Mouse (Mus musculus): ENCODE measurements around the gene Stra6l. TPM values are rescaled to one million over a fixed set of nuclear protein-coding genes. Genes with fewer than 3 reads are reported as not detected.

Gene Stra6l
- 5.9 and 7.2 TPM in 2 replicates for polyA plus RNA-seq (2015; fragmentation: Nextera tagmentation; extraction: Ambion mirVana)

- H3K9me3 ChIP-seq (replicated peaks) = no peaks in the 10 kb centered on the region
- peaks cover 11% of the 10 kb centered on the region; the same call in 1 of the 2 replicates for H3K4me1 ChIP-seq (replicated peaks)
- H3K27ac ChIP-seq (replicated peaks) = peak within 1 kb of the TSS; percentile 69
- no peaks in the 10 kb centered on the region for H3K36me3 ChIP-seq (replicated peaks)
- H3K4me2 ChIP-seq = peak within 1 kb of the TSS; percentile 39
- H3K9ac ChIP-seq = no peak within 1 kb of the TSS
- H3K4me3 ChIP-seq (replicated peaks) = peak within 1 kb of the TSS; percentile 41
- no peak for ATAC-seq (ENCODE audit: insufficient read depth)
- no peaks in the 10 kb centered on the region; the same call in 1 of the 2 replicates for H3K27me3 ChIP-seq
- 24% methylated on average over 10 of the region's 10 CpGs for WGBS (ENCODE audit: insufficient replicate concordance)
Measured at GRCm38 (mm10) chr4:45848109-45848824, at the start of gene Stra6l. Stra6l (plus strand) TSS chr4:45848664.

DNA sequence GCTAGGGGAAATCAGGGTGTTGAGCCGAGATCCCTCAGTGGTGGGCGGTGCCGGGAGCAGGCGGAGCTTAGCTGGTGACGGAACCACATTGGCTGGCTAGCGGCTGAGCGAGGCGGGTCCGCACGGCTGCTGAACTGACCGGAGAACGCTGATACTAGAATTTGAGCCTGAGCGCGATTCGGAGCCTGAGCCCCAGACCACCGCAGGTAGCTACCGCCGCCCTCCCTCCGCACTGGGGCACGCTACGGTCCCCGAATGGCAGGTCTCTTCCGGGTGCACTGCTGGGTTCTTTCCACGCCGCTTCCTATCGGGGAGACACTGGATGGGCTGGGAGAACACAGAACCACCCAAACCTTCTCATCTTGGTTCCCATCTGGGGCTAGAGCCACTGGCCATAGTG is 49.5 kb upstream of the Stra6l start, which contains the start of gene Aldh1b1:
Gene Aldh1b1 (plus strand): TSS at position 59 of the 400 bp plus-strand sequence.
- H3K4me1 ChIP-seq (replicated peaks) = peaks cover 14% of the 10 kb centered on the region
- H3K36me3 ChIP-seq (replicated peaks) = 0 out of 2 replicates have a peak, but pooled peaks cover 5% of the 10 kb centered on the region
- H3K4me2 ChIP-seq = peak within 1 kb of the TSS; percentile 63
- peak within 1 kb of the TSS; percentile 9; the same call in 1 of the 2 replicates for H3K9ac ChIP-seq
- H3K27me3 ChIP-seq = peaks cover 19% of the 10 kb centered on the region; the same call in 1 of the 2 replicates
- WGBS (ENCODE audit: insufficient replicate concordance) = under 1% methylated on average over 26 of the region's 26 CpGs
- H3K4me3 ChIP-seq (replicated peaks) = peak within 1 kb of the TSS; percentile 52
- peak; percentile 69 for ATAC-seq (ENCODE audit: insufficient read depth)
- no peaks in the 10 kb centered on the region for H3K9me3 ChIP-seq (replicated peaks)
- 0 out of 2 replicates have a peak within 1 kb of the TSS, but pooled peaks have one; percentile 67 for H3K27ac ChIP-seq (replicated peaks)

- Histone ChIP-seq H3K4me2 (peak overlapping the region; percentile 63), H3K27ac (replicated peaks) (peak overlapping the region; percentile 67), H3K4me1 (replicated peaks) (peaks cover 14% of the 10 kb centered on the region), H3K4me3 (replicated peaks) (peak overlapping the region; percentile 29), H3K27me3 (peaks cover 19% of the 10 kb centered on the region; the same call in 1 of the 2 replicates), H3K9ac (no peak overlapping the region), H3K9me3 (replicated peaks) (no peaks in the 10 kb centered on the region), H3K36me3 (replicated peaks) (0 out of 2 replicates have a peak, but pooled peaks cover 5% of the 10 kb centered on the region)
- ATAC-seq (ENCODE audit: insufficient read depth) = no peak
- WGBS (ENCODE audit: insufficient replicate concordance) = 19% methylated on average over 3 of the region's 3 CpGs
Measured at GRCm38 (mm10) chr4:45799956-45800537, 48.4 kb upstream of the Stra6l start.

DNA sequence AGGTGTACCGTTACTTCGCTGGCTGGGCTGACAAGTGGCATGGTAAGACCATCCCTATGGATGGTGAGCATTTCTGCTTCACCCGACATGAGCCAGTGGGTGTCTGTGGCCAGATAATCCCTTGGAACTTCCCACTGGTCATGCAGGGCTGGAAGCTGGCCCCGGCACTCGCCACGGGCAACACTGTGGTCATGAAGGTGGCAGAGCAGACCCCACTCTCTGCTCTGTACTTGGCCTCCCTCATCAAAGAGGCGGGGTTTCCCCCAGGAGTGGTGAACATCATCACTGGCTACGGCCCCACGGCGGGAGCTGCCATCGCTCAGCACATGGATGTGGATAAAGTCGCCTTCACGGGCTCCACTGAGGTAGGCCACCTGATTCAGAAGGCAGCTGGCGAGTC is 45.6 kb upstream of the Stra6l start:
- Histone ChIP-seq H3K27ac (replicated peaks) (no peak overlapping the region), H3K9ac (no peak overlapping the region), H3K9me3 (replicated peaks) (no peaks in the 10 kb centered on the region), H3K4me2 (no peak overlapping the region), H3K36me3 (replicated peaks) (0 out of 2 replicates have a peak, but pooled peaks cover 5% of the 10 kb centered on the region), H3K4me3 (replicated peaks) (no peak overlapping the region), H3K27me3 (peaks cover 3% of the 10 kb centered on the region; the same call in 1 of the 2 replicates), H3K4me1 (replicated peaks) (peaks cover 11% of the 10 kb centered on the region)
- ATAC-seq (ENCODE audit: insufficient read depth) = no peak
- WGBS (ENCODE audit: insufficient replicate concordance) = 80% methylated on average over 14 of the region's 14 CpGs

GRCm38 (mm10) chr4:45808034-45808433 is 40.4 kb upstream of the Stra6l start:
- Histone ChIP-seq H3K9ac (no peak overlapping the region), H3K9me3 (replicated peaks) (no peaks in the 10 kb centered on the region), H3K27me3 (no peaks in the 10 kb centered on the region; the same call in 1 of the 2 replicates), H3K4me3 (replicated peaks) (no peak overlapping the region), H3K27ac (replicated peaks) (no peak overlapping the region), H3K4me2 (no peak overlapping the region), H3K36me3 (replicated peaks) (no peaks in the 10 kb centered on the region), H3K4me1 (replicated peaks) (no peaks in the 10 kb centered on the region)
- 46% methylated on average over 7 of the region's 7 CpGs for WGBS (ENCODE audit: insufficient replicate concordance)
- no peak for ATAC-seq (ENCODE audit: insufficient read depth)

GRCm38 (mm10) chr4:45811250-45811649 is 37.2 kb upstream of the Stra6l start:
- Histone ChIP-seq H3K4me2 (no peak overlapping the region), H3K9ac (no peak overlapping the region), H3K36me3 (replicated peaks) (no peaks in the 10 kb centered on the region), H3K27me3 (no peaks in the 10 kb centered on the region; the same call in 1 of the 2 replicates), H3K4me3 (replicated peaks) (no peak overlapping the region), H3K4me1 (replicated peaks) (no peaks in the 10 kb centered on the region), H3K27ac (replicated peaks) (no peak overlapping the region), H3K9me3 (replicated peaks) (no peaks in the 10 kb centered on the region)
- WGBS (ENCODE audit: insufficient replicate concordance) = 30% methylated on average over 8 of the region's 8 CpGs
- no peak for ATAC-seq (ENCODE audit: insufficient read depth)

GRCm38 (mm10) chr4:45815542-45815941 is 32.9 kb upstream of the Stra6l start:
- no peak overlapping the region for H3K4me2 ChIP-seq
- no peak overlapping the region for H3K4me3 ChIP-seq (replicated peaks)
- H3K36me3 ChIP-seq (replicated peaks) = no peaks in the 10 kb centered on the region
- H3K9ac ChIP-seq = no peak overlapping the region
- WGBS (ENCODE audit: insufficient replicate concordance) = 47% methylated on average over 7 of the region's 7 CpGs
- no peaks in the 10 kb centered on the region for H3K9me3 ChIP-seq (replicated peaks)
- H3K27ac ChIP-seq (replicated peaks) = no peak overlapping the region
- H3K4me1 ChIP-seq (replicated peaks) = no peaks in the 10 kb centered on the region; the same call in 1 of the 2 replicates
- ATAC-seq (ENCODE audit: insufficient read depth) = no peak
- peaks cover 13% of the 10 kb centered on the region for H3K27me3 ChIP-seq

DNA sequence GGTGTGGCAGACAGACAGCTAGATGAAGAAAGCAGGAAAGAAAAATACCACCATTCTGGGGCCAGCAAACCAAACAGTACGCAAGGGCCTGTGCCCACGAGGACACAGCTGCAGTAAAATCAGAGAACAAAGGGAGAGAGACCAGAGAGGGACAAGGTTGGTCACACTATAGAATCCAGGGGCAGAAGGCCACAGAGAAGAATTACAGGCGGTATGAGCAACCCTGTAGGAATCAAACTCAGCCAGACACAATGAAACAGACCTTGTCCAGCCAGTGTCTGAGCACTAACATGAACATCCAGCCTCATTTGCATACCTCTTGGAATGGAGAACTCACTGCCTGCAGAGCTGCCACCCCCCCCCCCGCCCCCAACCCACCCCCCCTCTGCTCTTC is 29.7 kb upstream of the Stra6l start:
- Histone ChIP-seq H3K4me2 (peak overlapping the region; percentile 45; the same call in 1 of the 2 replicates), H3K36me3 (replicated peaks) (no peaks in the 10 kb centered on the region), H3K4me1 (replicated peaks) (no peaks in the 10 kb centered on the region; the same call in 1 of the 2 replicates), H3K27ac (replicated peaks) (no peak overlapping the region), H3K4me3 (replicated peaks) (no peak overlapping the region), H3K27me3 (peaks cover 26% of the 10 kb centered on the region), H3K9me3 (replicated peaks) (no peaks in the 10 kb centered on the region), H3K9ac (no peak overlapping the region)
- no peak for ATAC-seq (ENCODE audit: insufficient read depth)
- WGBS (ENCODE audit: insufficient replicate concordance) = 19% methylated on average over 4 of the region's 4 CpGs

- 3% methylated on average over 17 of the region's 17 CpGs for WGBS (ENCODE audit: insufficient replicate concordance)
Measured at GRCm38 (mm10) chr4:45819208-45819931, 29.1 kb upstream of the Stra6l start.

DNA sequence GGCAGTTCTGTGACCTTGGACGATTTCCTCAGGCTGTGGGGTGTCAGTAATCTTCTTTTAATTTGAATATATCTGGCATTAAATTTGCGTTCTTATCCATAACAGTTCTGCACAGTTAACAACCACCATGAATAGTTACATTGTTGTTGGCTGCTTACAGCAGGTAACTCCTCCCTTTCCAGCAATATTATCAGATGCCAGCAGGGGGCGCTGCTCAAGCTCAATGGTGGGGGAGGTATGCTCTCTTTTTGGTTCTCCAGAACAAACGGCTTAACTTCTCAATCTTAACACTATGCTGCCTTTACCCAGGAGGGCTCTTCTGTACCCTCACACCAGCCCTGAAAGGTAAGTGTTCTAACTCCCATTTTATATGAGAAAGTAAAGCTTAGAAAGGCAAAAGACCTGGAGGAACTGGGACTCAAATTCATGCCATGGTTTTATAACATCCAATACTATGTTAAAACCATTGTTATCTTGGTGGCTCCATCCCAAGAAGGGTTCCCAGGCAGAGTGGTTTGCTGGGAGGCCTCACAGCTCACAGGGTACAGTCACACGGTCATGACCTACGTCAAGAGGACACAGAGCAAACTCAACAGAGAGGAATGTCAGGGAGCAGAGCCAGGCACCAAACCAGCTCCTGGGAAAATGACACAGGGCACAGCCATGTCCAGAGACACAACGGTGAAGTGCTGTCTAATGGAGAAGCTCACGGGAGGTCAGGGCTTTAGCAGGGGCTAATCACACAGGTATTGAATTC is 28.2 kb upstream of the Stra6l start:
- ATAC-seq (ENCODE audit: insufficient read depth) = no peak
- H3K27me3 ChIP-seq = peaks cover 40% of the 10 kb centered on the region
- H3K9me3 ChIP-seq (replicated peaks) = no peaks in the 10 kb centered on the region

More at GRCm38 (mm10) chr4:45819208-45819931, 29.1 kb upstream of the Stra6l start:
- no peaks in the 10 kb centered on the region for H3K36me3 ChIP-seq (replicated peaks)
- H3K4me3 ChIP-seq (replicated peaks) = peak overlapping the region; percentile 17
- peak overlapping the region; percentile 45 for H3K4me2 ChIP-seq
- peaks cover 32% of the 10 kb centered on the region for H3K27me3 ChIP-seq
- H3K9me3 ChIP-seq (replicated peaks) = no peaks in the 10 kb centered on the region
- no peak overlapping the region for H3K9ac ChIP-seq
- H3K4me1 ChIP-seq (replicated peaks) = no peaks in the 10 kb centered on the region; the same call in 1 of the 2 replicates
- ATAC-seq (ENCODE audit: insufficient read depth) = no peak
- no peak overlapping the region for H3K27ac ChIP-seq (replicated peaks)

More for the DNA sequence above, 28.2 kb upstream of the Stra6l start:
- H3K36me3 ChIP-seq (replicated peaks) = no peaks in the 10 kb centered on the region
- H3K4me1 ChIP-seq (replicated peaks) = no peaks in the 10 kb centered on the region; the same call in 1 of the 2 replicates
- no peak overlapping the region for H3K4me2 ChIP-seq
- H3K9ac ChIP-seq = no peak overlapping the region
- no peak overlapping the region for H3K27ac ChIP-seq (replicated peaks)
- 35% methylated on average over 8 of the region's 8 CpGs for WGBS (ENCODE audit: insufficient replicate concordance)
- no peak overlapping the region for H3K4me3 ChIP-seq (replicated peaks)

Data from liver, embryonic 15.5 days (tissue).